12 mouse cellular contexts compared by ENCODE assay signal in the genomic region with DNA sequence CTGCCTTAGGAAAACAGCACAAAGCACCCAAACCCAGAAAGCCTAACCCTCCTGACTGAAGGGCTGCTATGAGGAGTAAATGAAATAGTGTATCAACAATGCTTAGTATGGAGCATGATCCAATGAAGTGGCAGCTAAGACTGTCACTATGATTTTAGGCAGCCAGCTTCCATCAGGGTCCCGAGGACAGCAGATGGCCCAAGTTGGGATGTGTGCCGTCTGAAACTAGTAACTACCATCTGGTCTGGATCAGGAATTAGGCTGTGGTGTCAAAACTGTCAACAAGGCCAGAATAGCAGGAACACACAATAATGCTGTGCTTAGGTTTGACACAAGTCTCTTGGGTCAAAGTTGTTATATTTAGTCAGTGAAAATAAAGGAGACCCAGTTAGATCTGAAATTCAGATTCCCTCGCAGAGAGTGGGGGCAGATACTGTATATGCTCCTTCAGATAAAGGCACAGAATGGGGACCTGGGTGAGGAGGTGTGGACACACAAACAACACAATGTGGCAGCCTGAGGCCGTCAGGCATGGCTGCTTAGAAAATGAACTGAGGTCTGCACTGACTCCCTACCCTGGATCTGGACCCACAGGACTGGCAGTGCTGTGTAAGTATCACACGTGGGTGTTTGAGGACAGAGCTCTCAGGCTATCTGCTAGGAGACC. TPM values are rescaled to one million over a fixed set of nuclear protein-coding genes. Genes with fewer than 3 reads are reported as not detected.
DNase-seq lines count a peak whose midpoint lies in the region; ATAC-seq and TF ChIP-seq lines count a peak whose summit lies in the region.
"Had no signal": no experiment of that assay in that cellular context is flagged by ENCODE, and none has a peak within 500 bp of the region (broad histone marks: within the 10 kb centered on the region; RNA-seq: fewer than 3 reads in every experiment).

No protein-coding gene starts in this region.

- no peaks in the 10 kb centered on the region for H3K27me3 ChIP-seq in kidney, embryonic 15.5 days
- H3K27me3 ChIP-seq in kidney, adult 2 months (replicated peaks; ENCODE audit: control insufficient read depth, insufficient read depth, low read length): no peaks in the 10 kb centered on the region
- no peaks in the 10 kb centered on the region for H3K27me3 ChIP-seq in hindbrain, postnatal 0 days (ENCODE audit: insufficient read depth, low read length)
- H3K27me3 ChIP-seq in intestine, embryonic 15.5 days (replicated peaks): no peaks in the 10 kb centered on the region
- H3K27me3 ChIP-seq: liver, embryonic 12.5 days; megakaryocyte, embryonic 14.5 days had no signal

- DNase-seq in cerebellum, postnatal 25 days: peak; percentile 22 to 37
- DNase-seq in cerebellum, adult 11-12 months: no peak
- no peak for DNase-seq in kidney, adult 2 months
- peak; percentile 64 for DNase-seq in brain, adult 2 months (ENCODE audit: low read depth, low spot score)
- peak; percentile 55 for DNase-seq in hindbrain, postnatal 0 days (ENCODE audit: low spot score)
- DNase-seq: kidney, postnatal 36 days had no signal

- peaks cover 59% of the 10 kb centered on the region for H3K36me3 ChIP-seq in kidney, embryonic 15.5 days
- H3K36me3 ChIP-seq in kidney, adult 2 months (ENCODE audit: control insufficient read depth, insufficient read depth, low read length): no peaks in the 10 kb centered on the region
- H3K36me3 ChIP-seq in hindbrain, postnatal 0 days (ENCODE audit: insufficient read depth, low read length): no peaks in the 10 kb centered on the region; the same call in 1 of the 2 replicates
- H3K36me3 ChIP-seq in intestine, embryonic 15.5 days: peaks cover 9% of the 10 kb centered on the region

- 0 out of 2 replicates have a peak, but pooled peaks have one; percentile 12 for ATAC-seq in kidney, embryonic 15.5 days (replicated peaks; ENCODE audit: low FRiP score)
- no peak; the same call in 1 of the 2 replicates for ATAC-seq in hindbrain, postnatal 0 days
- no peak for ATAC-seq in intestine, embryonic 15.5 days
- ATAC-seq in frontal cortex, adult (ENCODE audit: low TSS enrichment): no peak
- ATAC-seq: activated CD4-positive, CD25-positive, alpha-beta regulatory T cell, adult 4 months; liver, embryonic 12.5 days had no signal

- TF ChIP-seq CTCF in kidney, adult 2 months (conservative IDR thresholded peaks at IDR 0.05; ENCODE audit: insufficient read depth, insufficient read length, low read depth, low read length): no peak
- no peak for TF ChIP-seq CTCF in hindbrain, postnatal 0 days (IDR thresholded peaks at IDR 0.05; ENCODE audit: low read depth)

- H3K4me2 ChIP-seq in kidney, embryonic 15.5 days: no peak overlapping the region
- H3K4me2 ChIP-seq in hindbrain, postnatal 0 days (ENCODE audit: low read depth, low read length): no peak overlapping the region
- H3K4me2 ChIP-seq in intestine, embryonic 15.5 days (replicated peaks): no peak overlapping the region
- H3K4me2 ChIP-seq: liver, embryonic 12.5 days had no signal

- H3K4me1 ChIP-seq in kidney, embryonic 15.5 days: peaks cover 7% of the 10 kb centered on the region
- no peaks in the 10 kb centered on the region for H3K4me1 ChIP-seq in kidney, adult 2 months (ENCODE audit: control insufficient read depth, insufficient read depth, low read length)
- H3K4me1 ChIP-seq in hindbrain, postnatal 0 days (ENCODE audit: insufficient read depth, low read length): peaks cover 7% of the 10 kb centered on the region; the same call in 1 of the 2 replicates
- 0 out of 2 replicates have a peak, but pooled peaks cover 4% of the 10 kb centered on the region for H3K4me1 ChIP-seq in intestine, embryonic 15.5 days (replicated peaks)

- no peak overlapping the region for H3K27ac ChIP-seq in kidney, embryonic 15.5 days
- no peak overlapping the region for H3K27ac ChIP-seq in kidney, adult 2 months (ENCODE audit: insufficient read depth, low read depth, low read length)
- no peak overlapping the region for H3K27ac ChIP-seq in hindbrain, postnatal 0 days
- H3K27ac ChIP-seq in intestine, embryonic 15.5 days: no peak overlapping the region
- H3K27ac ChIP-seq: liver, embryonic 12.5 days had no signal

- H3K9me3 ChIP-seq in kidney, embryonic 15.5 days (replicated peaks): no peaks in the 10 kb centered on the region
- H3K9me3 ChIP-seq in hindbrain, postnatal 0 days (ENCODE audit: low read length): no peaks in the 10 kb centered on the region
- no peaks in the 10 kb centered on the region for H3K9me3 ChIP-seq in intestine, embryonic 15.5 days
- H3K9me3 ChIP-seq: liver, embryonic 12.5 days had no signal

- no peak overlapping the region for H3K9ac ChIP-seq in kidney, embryonic 15.5 days
- H3K9ac ChIP-seq in hindbrain, postnatal 0 days (replicated peaks; ENCODE audit: low read length): no peak overlapping the region
- no peak overlapping the region for H3K9ac ChIP-seq in intestine, embryonic 15.5 days
- H3K9ac ChIP-seq: liver, embryonic 12.5 days had no signal

- 64% methylated on average over 5 of the region's 5 CpGs for WGBS in kidney, embryonic 15.5 days
- 76% methylated on average over 5 of the region's 5 CpGs for WGBS in kidney, adult 2 months
- WGBS in hindbrain, postnatal 0 days: 62% methylated on average over 5 of the region's 5 CpGs
- WGBS in intestine, embryonic 15.5 days: 69% methylated on average over 5 of the region's 5 CpGs

- H3K4me3 ChIP-seq in kidney, embryonic 15.5 days (replicated peaks): no peak overlapping the region
- no peak overlapping the region for H3K4me3 ChIP-seq in kidney, adult 2 months (ENCODE audit: insufficient read depth, low read depth, low read length)
- H3K4me3 ChIP-seq in hindbrain, postnatal 0 days (ENCODE audit: low read length): no peak overlapping the region
- H3K4me3 ChIP-seq in intestine, embryonic 15.5 days (replicated peaks): no peak overlapping the region
- H3K4me3 ChIP-seq: liver, embryonic 12.5 days; megakaryocyte, embryonic 14.5 days had no signal

- TF ChIP-seq POLR2A in kidney, adult 2 months (IDR thresholded peaks at IDR 0.05; ENCODE audit: low read depth, low read length): no peak

RNA-seq across cellular contexts. Expression of gene Bcar1, which starts 27.5 kb away (rescaled TPM):
- 45.7 and 53.8 TPM in 2 replicates for polyA plus RNA-seq in kidney, embryonic 15.5 days (2015; fragmentation: Nextera tagmentation; extraction: Ambion mirVana)
- polyA plus RNA-seq in kidney, adult 2 months (2012; rRNA removed): 115 and 137 TPM in 2 replicates
- 93.6 and 100 TPM in 2 replicates for total RNA-seq in hindbrain, postnatal 0 days (2014; rRNA removed)
- polyA plus RNA-seq in hindbrain, postnatal 0 days (2015; fragmentation: Nextera tagmentation; extraction: Ambion mirVana): 42.6 and 48.8 TPM in 2 replicates
- 40.8 and 44.2 TPM in 2 replicates for polyA plus RNA-seq in intestine, embryonic 15.5 days (2015; fragmentation: Nextera tagmentation; extraction: Ambion mirVana)

Comparison
In these comparisons a context has a peak if more than half of its experiments do, and no peak if none do; other contexts are left out.
1. DNase-seq: peak in cerebellum, postnatal 25 days (2 of 2), brain, adult 2 months (single experiment) and hindbrain, postnatal 0 days (single experiment); none in cerebellum, adult 11-12 months (single experiment) and kidney, adult 2 months (single experiment).